24 mouse cellular contexts compared by ENCODE assay signal in genomic region chr16:24039765-24040164, GRCm38 (mm10). TPM values are rescaled to one million over a fixed set of nuclear protein-coding genes. Genes with fewer than 3 reads are reported as not detected.
DNase-seq lines count a peak whose midpoint lies in the region; ATAC-seq lines count a peak whose summit lies in the region.
"Had no signal": no experiment of that assay in that cellular context is flagged by ENCODE, and none has a peak within 500 bp of the region (broad histone marks: within the 10 kb centered on the region; RNA-seq: fewer than 3 reads in every experiment).

No protein-coding gene starts in this region.

- H3K36me3 ChIP-seq in kidney, embryonic 15.5 days = no peaks in the 10 kb centered on the region
- H3K36me3 ChIP-seq: embryonic facial prominence, embryonic 13.5 days; heart, embryonic 13.5 days; hindbrain, embryonic 10.5 days; limb, embryonic 12.5 days; liver, embryonic 15.5 days; midbrain, embryonic 12.5 days had no signal

- no peaks in the 10 kb centered on the region for H3K9me3 ChIP-seq in kidney, embryonic 15.5 days (replicated peaks)
- H3K9me3 ChIP-seq: embryonic facial prominence, embryonic 13.5 days; heart, embryonic 13.5 days; hindbrain, embryonic 10.5 days; liver, embryonic 15.5 days; midbrain, embryonic 12.5 days had no signal

- no peak overlapping the region for H3K4me2 ChIP-seq in kidney, embryonic 15.5 days
- H3K4me2 ChIP-seq: embryonic facial prominence, embryonic 13.5 days; heart, embryonic 13.5 days; limb, embryonic 12.5 days; liver, embryonic 15.5 days; midbrain, embryonic 12.5 days had no signal

- H3K4me1 ChIP-seq in kidney, embryonic 15.5 days = no peaks in the 10 kb centered on the region
- H3K4me1 ChIP-seq: embryonic facial prominence, embryonic 13.5 days; heart, embryonic 13.5 days; hindbrain, embryonic 10.5 days; limb, embryonic 12.5 days; liver, embryonic 15.5 days; midbrain, embryonic 12.5 days had no signal

- WGBS in kidney, embryonic 15.5 days = 70% methylated on average over 4 of the region's 4 CpGs

- H3K27me3 ChIP-seq in kidney, embryonic 15.5 days = no peaks in the 10 kb centered on the region
- H3K27me3 ChIP-seq: embryonic facial prominence, embryonic 13.5 days; heart, embryonic 13.5 days; limb, embryonic 12.5 days; liver, embryonic 15.5 days; midbrain, embryonic 12.5 days had no signal

- no peak overlapping the region; the same call in 1 of the 2 replicates for H3K27ac ChIP-seq in kidney, embryonic 15.5 days
- H3K27ac ChIP-seq: embryonic facial prominence, embryonic 13.5 days; gastrocnemius, adult 2 months; heart, embryonic 13.5 days; hindbrain, embryonic 10.5 days; layer of hippocampus, adult 2 months; left cerebral cortex, adult 2 months; limb, embryonic 12.5 days; liver, embryonic 15.5 days; midbrain, embryonic 12.5 days had no signal

- H3K9ac ChIP-seq in kidney, embryonic 15.5 days = no peak overlapping the region
- H3K9ac ChIP-seq: embryonic facial prominence, embryonic 13.5 days; heart, embryonic 13.5 days; limb, embryonic 12.5 days; liver, embryonic 15.5 days; midbrain, embryonic 12.5 days had no signal

- ATAC-seq in kidney, embryonic 15.5 days (replicated peaks; ENCODE audit: low FRiP score) = no peak

- H3K4me3 ChIP-seq in kidney, embryonic 15.5 days (replicated peaks) = no peak overlapping the region
- H3K4me3 ChIP-seq: embryonic facial prominence, embryonic 13.5 days; gastrocnemius, adult 2 months; heart, embryonic 13.5 days; hindbrain, embryonic 10.5 days; layer of hippocampus, adult 2 months; left cerebral cortex, adult 2 months; limb, embryonic 12.5 days; liver, embryonic 15.5 days; midbrain, embryonic 12.5 days had no signal

- peak; percentile 37 for DNase-seq in adrenal gland, postnatal 10 days
- DNase-seq in adrenal gland, adult 8-10 months = no peak
- peak; percentile 58 for DNase-seq in kidney, adult 18-20 months
- DNase-seq in kidney, adult 8-10 months = peak; percentile 66 to 85
- DNase-seq in lung, postnatal 25 days (ENCODE audit: low spot score) = peak; percentile 48
- no peak for DNase-seq in spleen, postnatal 36 days (ENCODE audit: low spot score in 2 of 2)
- DNase-seq in layer of hippocampus, adult 9-10 months (ENCODE audit: low spot score) = no peak
- DNase-seq: cerebellum, adult 9-10 months; gastrocnemius, adult 2 months; right cerebral cortex, postnatal 4 days; thymus, postnatal 4 days had no signal

RNA-seq across cellular contexts. Expression of gene Bcl6, which starts 51.1 kb away (rescaled TPM):
- 10 to 100 TPM; 46.6 to 53.6 TPM for total RNA-seq in adrenal gland, postnatal 10 days (2021)
- total RNA-seq in adrenal gland, adult 8-10 months (2022) = 10 to 100 TPM; 11.5 to 65.2 (median 59.2) TPM
- 0.87 and 0.94 TPM in 2 replicates for polyA plus RNA-seq in kidney, embryonic 15.5 days (2015; fragmentation: Nextera tagmentation; extraction: Ambion mirVana)
- total RNA-seq: MEL had no signal

RNA-seq across cellular contexts. Expression of gene Gm37419, which starts 51.5 kb away (rescaled TPM):
- not detected for total RNA-seq in adrenal gland, postnatal 10 days (2021)
- not detected for total RNA-seq in adrenal gland, adult 8-10 months (2022)
- not detected in 2 replicates for polyA plus RNA-seq in kidney, embryonic 15.5 days (2015; fragmentation: Nextera tagmentation; extraction: Ambion mirVana)
- total RNA-seq: adrenal gland, postnatal 36 days; gastrocnemius, adult 2 months; layer of hippocampus, adult 2 months; left cerebral cortex, adult 2 months; MEL had no signal
- polyA plus RNA-seq: cortical plate, adult 2 months; embryonic facial prominence, embryonic 13.5 days; heart, embryonic 13.5 days; hindbrain, embryonic 10.5 days; limb, embryonic 12.5 days; liver, embryonic 15.5 days; midbrain, embryonic 12.5 days; neural tube, embryonic 14.5 days had no signal

Comparison
In these comparisons a context has a peak if more than half of its experiments do, and no peak if none do; other contexts are left out.
1. DNase-seq: peak in adrenal gland, postnatal 10 days (single experiment), kidney, adult 18-20 months (single experiment), kidney, adult 8-10 months (2 of 2) and lung, postnatal 25 days (single experiment); none in adrenal gland, adult 8-10 months (single experiment), spleen, postnatal 36 days (0 of 2) and layer of hippocampus, adult 9-10 months (single experiment).